Mouse (Mus musculus) heart, embryonic 15.5 days (tissue): ENCODE results near the gene Ager. TPM values are rescaled to one million over a fixed set of nuclear protein-coding genes. Genes with fewer than 3 reads are reported as not detected.

Experiments
- ATAC-seq: fragments of 200-750 bp; cut with Nextera tagmentation; replicated peaks from 2 replicates; pipeline ENCODE4 v1.8.0; 2017; ENCODE audit warnings: low read depth, moderate TSS enrichment; ENCODE audit not compliant: insufficient number of reproducible peaks, insufficient read depth, low FRiP score
- H3K27ac ChIP-seq: fragments of 300-500 bp; sonication (generic); 2 replicates; pipeline ENCODE4 v1.5.1; 2015; ENCODE audit warnings: mild to moderate bottlenecking, inconsistent platforms
- H3K27me3 ChIP-seq: fragments of 300-500 bp; sonication (generic); 2 replicates; pipeline ENCODE4 v1.6.1; 2015; ENCODE audit warnings: inconsistent platforms
- H3K36me3 ChIP-seq: fragments of 300-500 bp; sonication (generic); 2 replicates; pipeline ENCODE4 v1.6.1; 2015; ENCODE audit warnings: mild to moderate bottlenecking, inconsistent platforms
- H3K4me1 ChIP-seq: fragments of 300-500 bp; sonication (generic); replicated peaks from 2 replicates; pipeline ENCODE4 v1.6.1; 2015; ENCODE audit warnings: inconsistent platforms
- H3K4me2 ChIP-seq: fragments of 300-500 bp; sonication (generic); 2 replicates; pipeline ENCODE4 v1.6.1; 2015; ENCODE audit warnings: inconsistent platforms, mild to moderate bottlenecking, moderate library complexity
- H3K4me3 ChIP-seq: fragments of 300-500 bp; sonication (generic); 2 replicates; pipeline ENCODE4 v1.5.1; 2015; ENCODE audit warnings: mild to moderate bottlenecking, inconsistent platforms
- H3K9ac ChIP-seq: fragments of 300-500 bp; sonication (generic); 2 replicates; pipeline ENCODE4 v1.6.1; 2015; ENCODE audit warnings: mild to moderate bottlenecking, inconsistent platforms
- H3K9me3 ChIP-seq: fragments of 300-500 bp; sonication (generic); replicated peaks from 2 replicates; pipeline ENCODE4 v1.6.1; 2016; ENCODE audit warnings: inconsistent platforms
- WGBS: fragments of 180-500 bp; shearing (Covaris S2); methylation state at CpG from one replicate; pipeline ENCODE4 v1.1.7; 2015; ENCODE audit warnings: mixed read lengths; 5-methylcytosine and 5-hydroxymethylcytosine counted together
- polyA plus RNA-seq: library from polyadenylated mRNA; unstranded; fragments of >200 nt; fragmentation: Nextera tagmentation; extraction: Ambion mirVana; gene quantifications from 2 replicates; pipeline ENCODE4 v1.2.1, GENCODE M21; 2015

Ager gene
- polyA plus RNA-seq, 1 experiment from 2014 or later, result 6.4 TPM

DNA sequence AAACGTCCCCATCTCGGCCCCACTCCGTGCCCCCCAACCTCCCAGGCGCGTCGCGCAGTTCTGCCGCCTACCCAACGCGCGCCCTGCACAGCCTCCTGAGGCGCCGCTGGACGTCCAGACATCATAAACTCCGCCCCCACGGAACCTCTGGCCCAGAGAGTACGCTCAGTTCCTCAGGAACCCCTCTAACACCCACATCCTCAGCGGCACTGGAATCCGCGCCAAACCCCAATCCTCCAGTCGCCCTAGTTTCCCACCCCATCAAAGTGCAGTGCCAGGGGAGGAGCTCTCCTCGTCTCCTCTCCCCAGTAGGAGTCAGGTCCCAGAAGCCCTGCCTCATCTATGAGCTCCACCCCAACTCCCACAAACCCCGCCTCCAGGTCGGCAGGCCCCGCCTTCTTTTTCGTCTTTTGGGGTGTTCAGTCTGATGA is 34.6 kb downstream of the Ager start:
- H3K27me3 ChIP-seq, result peaks cover 70% of the 10 kb centered on the region

DNA sequence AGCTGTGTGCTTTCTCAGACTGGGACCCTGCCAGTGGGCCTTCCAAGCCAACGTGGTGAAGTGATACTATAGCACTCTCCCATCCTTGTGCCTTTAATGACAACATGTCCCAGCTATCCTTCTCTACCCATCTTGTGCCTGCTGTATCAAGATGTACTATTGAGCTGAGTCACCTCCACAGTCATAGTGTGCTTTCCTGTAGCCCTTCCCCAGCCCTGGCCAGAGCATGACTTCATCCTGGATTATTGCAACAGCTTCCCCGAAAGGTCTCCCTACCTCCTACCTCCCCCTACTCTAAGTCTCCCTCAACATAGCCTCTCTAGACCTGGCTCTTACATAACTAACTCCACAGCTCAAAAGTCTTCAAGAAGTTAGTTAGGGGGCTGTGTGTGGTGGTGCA is 38.0 kb downstream of the Ager start:
- no peaks in the 10 kb centered on the region for H3K36me3 ChIP-seq
- no peaks in the 10 kb centered on the region for H3K9me3 ChIP-seq
- no peak overlapping the region for H3K27ac ChIP-seq
- H3K4me2 ChIP-seq, result no peak overlapping the region
- peaks cover 22% of the 10 kb centered on the region for H3K4me1 ChIP-seq
- peaks cover 52% of the 10 kb centered on the region for H3K27me3 ChIP-seq
- H3K9ac ChIP-seq, result no peak overlapping the region
- H3K4me3 ChIP-seq, result no peak overlapping the region
- WGBS, result 71% methylated on average over 2 of the region's 2 CpGs
- ATAC-seq, result no peak

More for the DNA sequence above, 34.6 kb downstream of the Ager start:
- 0 out of 2 replicates have a peak overlapping the region, but pooled peaks have one; percentile 32 for H3K9ac ChIP-seq
- no peaks in the 10 kb centered on the region for H3K9me3 ChIP-seq
- H3K36me3 ChIP-seq, result no peaks in the 10 kb centered on the region
- peak overlapping the region; percentile 44 for H3K4me3 ChIP-seq
- under 1% methylated on average over 26 of the region's 26 CpGs for WGBS
- peak; percentile 31; the same call in 1 of the 2 replicates for ATAC-seq
- H3K27ac ChIP-seq, result peak overlapping the region; percentile 21; the same call in 1 of the 2 replicates
- H3K4me1 ChIP-seq, result peaks cover 43% of the 10 kb centered on the region
- H3K4me2 ChIP-seq, result peak overlapping the region; percentile 97

DNA sequence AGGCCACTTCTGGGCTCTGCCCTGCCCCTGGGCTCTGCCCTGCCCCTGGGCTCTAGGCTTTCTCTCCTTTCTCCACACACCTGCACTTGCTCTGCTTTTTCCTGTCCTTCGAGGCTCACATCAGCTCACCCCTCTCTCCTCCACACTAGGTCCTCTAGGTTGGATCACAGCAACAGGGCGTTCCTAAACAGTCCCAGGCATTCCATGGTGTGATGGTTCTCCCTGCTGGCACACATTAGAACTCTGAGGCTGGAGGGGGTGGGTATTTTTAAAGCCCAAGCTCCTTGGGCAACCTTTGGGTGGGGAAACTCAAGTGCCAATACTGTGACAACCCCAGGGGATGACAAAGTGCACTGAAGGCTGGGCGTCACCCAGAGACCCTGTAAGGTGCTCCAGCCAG is 39.8 kb downstream of the Ager start:
- no peak overlapping the region for H3K4me3 ChIP-seq
- no peak for ATAC-seq
- no peaks in the 10 kb centered on the region for H3K36me3 ChIP-seq
- peaks cover 14% of the 10 kb centered on the region for H3K4me1 ChIP-seq
- H3K27ac ChIP-seq, result no peak overlapping the region
- WGBS, result 63% methylated on average over 3 of the region's 3 CpGs
- no peak overlapping the region for H3K9ac ChIP-seq
- H3K27me3 ChIP-seq, result peaks cover 34% of the 10 kb centered on the region
- H3K4me2 ChIP-seq, result no peak overlapping the region
- no peaks in the 10 kb centered on the region for H3K9me3 ChIP-seq

DNA sequence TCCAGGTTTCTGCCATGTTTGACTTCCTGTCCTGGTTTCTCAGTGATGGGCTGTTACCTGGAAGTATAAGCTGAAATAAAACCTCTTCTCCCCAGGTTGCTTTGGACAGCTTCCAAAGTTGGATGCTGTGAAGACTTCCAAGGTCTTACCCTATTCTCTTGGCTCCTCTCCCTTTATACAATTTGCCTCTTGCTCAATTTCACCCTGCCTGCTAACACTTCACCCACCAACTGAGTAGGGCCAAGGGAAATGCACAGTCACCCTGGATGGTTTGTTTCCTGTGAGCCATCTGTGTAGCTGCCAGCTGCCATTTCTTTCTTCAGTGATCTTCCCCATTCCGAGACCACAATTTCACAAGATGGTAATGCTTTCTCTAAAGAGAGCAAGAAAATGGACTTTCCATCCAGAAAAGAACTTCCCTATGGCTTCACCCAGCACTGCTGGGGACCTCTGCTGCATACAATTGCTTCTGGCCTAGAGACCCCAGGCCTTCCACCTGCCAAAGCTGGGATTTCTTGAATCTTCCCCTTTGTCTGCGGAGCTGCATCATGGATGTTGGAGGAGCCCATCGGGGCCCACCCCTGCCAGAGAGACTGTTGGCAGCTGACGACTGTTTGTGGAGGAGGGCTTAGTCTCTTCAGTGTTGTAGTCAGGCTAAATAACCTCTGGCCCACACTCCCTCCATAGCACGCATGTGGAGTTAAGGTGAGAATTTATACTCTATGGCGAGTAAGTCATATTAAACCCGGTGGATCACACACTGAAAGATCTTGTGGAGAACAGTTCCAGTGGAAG is 42.0 kb downstream of the Ager start:
- ATAC-seq, result no peak
- H3K27ac ChIP-seq, result 0 out of 2 replicates have a peak overlapping the region, but pooled peaks have one; percentile 82
- H3K4me2 ChIP-seq, result no peak overlapping the region
- no peaks in the 10 kb centered on the region for H3K36me3 ChIP-seq
- WGBS, result 72% methylated on average over 7 of the region's 7 CpGs
- 0 out of 2 replicates have a peak, but pooled peaks cover 13% of the 10 kb centered on the region for H3K27me3 ChIP-seq
- no peak overlapping the region for H3K9ac ChIP-seq
- peaks cover 12% of the 10 kb centered on the region for H3K4me1 ChIP-seq
- H3K9me3 ChIP-seq, result no peaks in the 10 kb centered on the region
- H3K4me3 ChIP-seq, result no peak overlapping the region

DNA sequence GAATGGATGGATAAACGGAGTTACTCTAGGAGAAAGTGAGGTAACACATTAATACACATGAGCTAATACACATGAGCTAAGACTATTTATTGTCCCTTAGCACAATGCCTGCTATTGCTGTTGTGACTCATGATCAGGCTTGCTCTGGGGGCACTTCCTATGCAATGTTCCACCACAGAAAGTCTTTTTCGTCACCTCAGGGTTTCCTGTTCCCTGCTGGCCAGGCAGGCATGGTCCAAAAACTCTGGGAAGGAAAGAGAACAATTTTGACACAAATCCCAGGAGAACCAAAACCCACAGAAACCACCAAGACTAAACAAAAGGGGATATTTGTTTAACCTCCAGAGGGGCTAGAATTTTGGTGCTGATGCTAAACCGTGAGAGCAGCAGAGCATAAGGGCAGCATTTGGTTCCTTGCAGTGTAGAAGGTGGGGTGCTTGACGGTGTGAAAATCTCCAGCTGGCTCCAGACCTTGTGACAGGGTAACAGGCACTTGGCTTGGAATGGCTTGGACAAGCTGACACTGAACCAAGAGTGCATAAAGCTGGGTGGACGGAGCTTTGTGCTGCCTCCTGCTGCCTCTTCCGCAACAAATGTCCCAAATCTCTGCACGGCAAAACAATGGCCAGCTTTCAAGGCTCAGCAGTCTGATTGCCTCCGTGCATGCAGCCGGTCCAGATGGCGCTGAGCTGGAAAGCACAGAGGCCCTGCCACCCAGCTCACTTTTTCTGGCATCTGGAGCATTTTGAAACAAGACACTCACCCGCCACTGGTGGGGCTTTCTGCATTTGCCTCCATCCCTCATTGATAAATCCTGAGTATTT is 43.3 kb downstream of the Ager start:
- Histone ChIP-seq H3K9ac (peak overlapping the region; percentile 40), H3K4me3 (no peak overlapping the region), H3K9me3 (no peaks in the 10 kb centered on the region), H3K4me1 (peaks cover 23% of the 10 kb centered on the region), H3K27ac (peak overlapping the region; percentile 82), H3K4me2 (peak overlapping the region; percentile 6; the same call in 1 of the 2 replicates), H3K36me3 (no peaks in the 10 kb centered on the region), H3K27me3 (0 out of 2 replicates have a peak, but pooled peaks cover 8% of the 10 kb centered on the region)
- 16% methylated on average over 11 of the region's 11 CpGs for WGBS
- 0 out of 2 replicates have a peak, but pooled peaks have one; percentile 16 for ATAC-seq

DNA sequence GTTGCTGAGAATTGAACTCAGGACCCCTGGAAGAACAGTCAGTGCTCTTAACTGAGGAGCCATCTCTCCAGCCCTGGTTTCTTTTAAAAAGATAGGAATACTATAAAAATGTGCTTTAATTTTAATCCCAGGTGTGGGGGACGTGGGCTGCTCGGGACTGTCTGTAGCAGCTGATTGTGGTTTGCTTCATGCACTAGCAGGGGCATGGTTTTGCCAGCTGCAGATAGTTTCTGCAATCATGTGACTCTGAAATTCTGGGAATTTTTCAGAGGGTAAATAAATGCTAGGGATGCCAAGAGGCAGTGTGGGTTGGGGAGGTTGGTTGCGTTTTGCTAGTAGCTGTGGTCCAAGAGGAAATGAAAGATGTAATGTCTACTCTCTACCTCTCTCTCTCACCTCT is 44.3 kb downstream of the Ager start:
- 0 out of 2 replicates have a peak, but pooled peaks cover under 1% of the 10 kb centered on the region for H3K27me3 ChIP-seq
- H3K9me3 ChIP-seq, result no peaks in the 10 kb centered on the region
- no peaks in the 10 kb centered on the region for H3K36me3 ChIP-seq
- H3K4me3 ChIP-seq, result no peak overlapping the region
- H3K9ac ChIP-seq, result no peak overlapping the region
- H3K27ac ChIP-seq, result no peak overlapping the region
- no peak for ATAC-seq
- WGBS, result 71% methylated on average over 3 of the region's 3 CpGs
- H3K4me1 ChIP-seq, result peaks cover 31% of the 10 kb centered on the region
- H3K4me2 ChIP-seq, result no peak overlapping the region

DNA sequence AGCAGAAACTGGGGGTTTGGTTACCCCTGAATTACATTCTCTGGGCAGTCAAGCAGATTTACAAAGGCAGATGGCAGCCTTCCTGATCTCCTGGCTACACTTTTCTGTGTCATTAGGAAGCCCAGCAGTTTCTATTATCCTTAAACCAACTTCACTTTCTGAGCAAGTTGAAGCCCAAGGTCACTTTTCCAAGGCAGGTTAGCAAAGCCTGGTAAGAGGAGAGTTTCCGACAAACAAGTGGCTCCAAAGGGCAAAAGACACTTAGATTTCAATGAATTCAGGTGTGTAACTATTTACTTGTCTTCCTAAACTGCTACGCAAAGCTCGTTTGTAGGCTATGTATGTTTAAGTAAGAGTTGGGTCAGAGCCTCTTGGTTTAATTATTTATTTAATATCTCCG is 45.7 kb downstream of the Ager start:
- Histone ChIP-seq H3K27me3 (no peaks in the 10 kb centered on the region), H3K4me1 (peaks cover 41% of the 10 kb centered on the region), H3K9me3 (no peaks in the 10 kb centered on the region), H3K4me2 (no peak overlapping the region), H3K4me3 (no peak overlapping the region), H3K27ac (no peak overlapping the region), H3K9ac (no peak overlapping the region), H3K36me3 (no peaks in the 10 kb centered on the region)
- no peak for ATAC-seq
- 87% methylated on average over 4 of the region's 4 CpGs for WGBS

DNA sequence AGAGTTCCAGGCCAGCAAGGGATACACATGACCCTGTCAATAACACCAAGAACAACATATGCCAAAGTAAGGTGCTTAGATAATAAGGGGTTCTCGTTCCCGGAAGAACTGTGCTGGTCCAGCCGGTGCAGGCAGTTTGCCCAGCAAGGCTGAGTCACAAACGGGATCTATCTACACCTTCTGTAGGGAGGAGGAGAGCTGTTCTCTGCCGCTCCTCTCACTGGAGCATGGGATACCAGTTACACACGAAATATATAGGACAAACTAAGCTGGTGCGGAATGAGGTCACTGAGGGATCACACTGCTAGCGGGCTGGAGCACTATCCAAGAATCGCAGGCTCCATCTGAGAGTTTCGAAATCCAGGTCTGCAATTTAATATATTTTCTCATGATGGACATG is 46.3 kb downstream of the Ager start:
- Histone ChIP-seq H3K36me3 (0 out of 2 replicates have a peak, but pooled peaks cover under 1% of the 10 kb centered on the region), H3K9ac (no peak overlapping the region), H3K4me1 (peaks cover 41% of the 10 kb centered on the region), H3K4me3 (no peak overlapping the region), H3K27ac (no peak overlapping the region), H3K4me2 (no peak overlapping the region), H3K9me3 (no peaks in the 10 kb centered on the region), H3K27me3 (no peaks in the 10 kb centered on the region)
- no peak for ATAC-seq
- 67% methylated on average over 10 of the region's 10 CpGs for WGBS

DNA sequence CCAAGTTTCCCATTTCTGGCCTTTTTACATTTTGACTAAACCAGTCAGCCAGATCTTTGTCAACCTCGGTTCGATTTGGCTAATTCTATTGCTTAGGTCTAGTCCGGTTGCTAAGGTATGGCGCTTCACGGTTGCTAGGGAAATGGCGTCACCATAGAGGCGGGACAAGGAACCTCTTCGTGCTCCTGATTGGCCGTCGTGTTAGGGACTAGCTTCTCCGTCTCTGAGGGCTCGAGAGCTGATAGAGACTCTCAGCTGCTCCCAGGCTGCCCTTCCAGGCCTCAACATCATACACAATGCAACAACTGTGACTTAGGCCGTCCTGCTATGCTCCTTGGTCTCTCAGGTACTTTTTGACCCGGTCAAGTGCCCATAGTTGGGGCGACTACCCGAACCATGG is 46.9 kb downstream of the Ager start, which contains the start of gene Fkbpl:
TSS of gene Fkbpl (plus strand) at position 157 of the 400 bp plus-strand sequence.
- Histone ChIP-seq H3K27ac (peak within 1 kb of the TSS; percentile 79), H3K4me2 (peak within 1 kb of the TSS; percentile 84), H3K9me3 (no peaks in the 10 kb centered on the region), H3K4me1 (peaks cover 41% of the 10 kb centered on the region), H3K9ac (peak within 1 kb of the TSS; percentile 68), H3K36me3 (peaks cover 7% of the 10 kb centered on the region; the same call in 1 of the 2 replicates), H3K4me3 (peak within 1 kb of the TSS; percentile 66), H3K27me3 (no peaks in the 10 kb centered on the region)
- WGBS, result under 1% methylated on average over 16 of the region's 16 CpGs
- ATAC-seq, result peak; percentile 73

DNA sequence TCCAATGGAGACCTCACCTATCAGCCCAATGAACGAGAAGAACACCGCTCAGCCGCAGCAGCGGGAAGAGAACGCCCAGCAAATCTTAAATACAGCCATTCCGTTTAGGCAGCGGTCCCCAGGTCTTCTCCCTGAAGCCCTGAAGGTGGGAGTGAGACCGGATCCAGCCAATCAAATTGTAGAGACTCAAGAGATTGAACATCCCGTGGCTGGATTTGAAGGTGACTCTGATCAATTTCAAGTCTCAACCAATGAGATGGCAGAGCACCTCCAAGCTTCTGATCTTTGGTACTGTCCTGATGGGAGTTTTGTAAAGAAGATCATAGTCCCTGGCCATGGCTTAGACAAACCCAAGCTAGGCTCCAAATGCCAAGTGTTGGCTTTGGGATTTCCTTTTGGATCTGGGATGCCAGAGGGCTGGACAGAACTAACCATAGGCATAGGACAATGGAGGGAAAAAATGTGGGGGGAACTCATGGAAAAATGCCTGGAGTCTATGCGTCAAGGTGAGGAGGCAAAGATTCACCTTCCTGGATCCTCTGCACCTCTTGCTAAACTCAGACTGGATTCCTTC is 47.7 kb downstream of the Ager start:
- Histone ChIP-seq H3K27ac (peak overlapping the region; percentile 79; the same call in 1 of the 2 replicates), H3K9me3 (no peaks in the 10 kb centered on the region), H3K4me1 (peaks cover 41% of the 10 kb centered on the region), H3K36me3 (peaks cover 12% of the 10 kb centered on the region), H3K27me3 (no peaks in the 10 kb centered on the region), H3K9ac (peak overlapping the region; percentile 68), H3K4me2 (peak overlapping the region; percentile 84), H3K4me3 (peak overlapping the region; percentile 66)
- no peak for ATAC-seq
- WGBS, result 38% methylated on average over 10 of the region's 10 CpGs
